Mouse (Mus musculus): ENCODE measurements around the gene Smtn. TPM values are rescaled to one million over a fixed set of nuclear protein-coding genes. Genes with fewer than 3 reads are reported as not detected.

Smtn gene
- total RNA-seq, 1 experiment = 17.3 TPM

GRCm38 (mm10) chr11:3566018-3566417, 25.6 kb upstream of the Smtn start:
- H3K4me3 ChIP-seq (ENCODE audit: insufficient read depth in 1 of 2, low read depth in 1 of 2, low read length in 2 of 2, poor library complexity in 1 of 2, severe bottlenecking in 1 of 2) = no peak overlapping the region
- H3K36me3 ChIP-seq (ENCODE audit: control insufficient read depth, insufficient read depth, low read length, poor library complexity, severe bottlenecking) = no peaks in the 10 kb centered on the region
- no peak for DNase-seq (ENCODE audit: low read depth, low spot score)
- no peak for TF ChIP-seq ZC3H11A (IDR thresholded peaks at IDR 0.05; ENCODE audit: borderline replicate concordance, low read depth, low read length)
- TF ChIP-seq HCFC1 (IDR thresholded peaks at IDR 0.05; ENCODE audit: borderline replicate concordance, insufficient read depth, low read length) = no peak
- no peak for TF ChIP-seq CHD2 (IDR thresholded peaks at IDR 0.05; ENCODE audit: low read depth, low read length)
- no peak for TF ChIP-seq ZNF384 (IDR thresholded peaks at IDR 0.05; ENCODE audit: low read depth, low read length)
- no peak for TF ChIP-seq MAFK (IDR thresholded peaks at IDR 0.05; ENCODE audit: insufficient read depth, low read depth, low read length)
- no peaks in the 10 kb centered on the region for H3K9me3 ChIP-seq (ENCODE audit: control insufficient read depth, insufficient read depth, low read depth, low read length)
- H3K9ac ChIP-seq (ENCODE audit: insufficient read depth, low read depth, low read length, poor library complexity, severe bottlenecking) = no peak overlapping the region
- H3K4me1 ChIP-seq (ENCODE audit: control insufficient read depth in 2 of 2, insufficient read depth in 2 of 2, low read length in 2 of 2, poor library complexity in 1 of 2) = no peaks in the 10 kb centered on the region
- in situ Hi-C loops (cut with MboI; ENCODE audit: low sequenced_read_pairs in 2 of 2, unreplicated experiment in 2 of 2) = no loop called here
- no peak overlapping the region for H3K27ac ChIP-seq (ENCODE audit: insufficient read depth, low read depth, low read length, poor library complexity, severe bottlenecking)

- TF ChIP-seq HCFC1 (IDR thresholded peaks at IDR 0.05; ENCODE audit: borderline replicate concordance, insufficient read depth, low read length) = no peak
- TF ChIP-seq MAFK (IDR thresholded peaks at IDR 0.05; ENCODE audit: insufficient read depth, low read depth, low read length) = no peak
- no peak for TF ChIP-seq ZNF384 (IDR thresholded peaks at IDR 0.05; ENCODE audit: low read depth, low read length)
- TF ChIP-seq ZC3H11A (IDR thresholded peaks at IDR 0.05; ENCODE audit: borderline replicate concordance, low read depth, low read length) = no peak
- TF ChIP-seq CHD2 (IDR thresholded peaks at IDR 0.05; ENCODE audit: low read depth, low read length) = no peak
- no peaks in the 10 kb centered on the region for H3K9me3 ChIP-seq (ENCODE audit: control insufficient read depth, insufficient read depth, low read depth, low read length)
- no peak overlapping the region for H3K9ac ChIP-seq (ENCODE audit: insufficient read depth, low read depth, low read length, poor library complexity, severe bottlenecking)
- H3K27ac ChIP-seq (ENCODE audit: insufficient read depth, low read depth, low read length, poor library complexity, severe bottlenecking) = no peak overlapping the region
- H3K4me3 ChIP-seq (ENCODE audit: insufficient read depth in 1 of 2, low read depth in 1 of 2, low read length in 2 of 2, poor library complexity in 1 of 2, severe bottlenecking in 1 of 2) = no peak overlapping the region
- no peak for DNase-seq (ENCODE audit: low read depth, low spot score)
- no peaks in the 10 kb centered on the region for H3K4me1 ChIP-seq (ENCODE audit: control insufficient read depth in 2 of 2, insufficient read depth in 2 of 2, low read length in 2 of 2, poor library complexity in 1 of 2)
- no peaks in the 10 kb centered on the region for H3K36me3 ChIP-seq (ENCODE audit: control insufficient read depth, insufficient read depth, low read length, poor library complexity, severe bottlenecking)
- in situ Hi-C loops (cut with MboI; ENCODE audit: low sequenced_read_pairs in 2 of 2, unreplicated experiment in 2 of 2) = no loop called here
These were observed 24.0 kb upstream of the Smtn start for GRCm38 (mm10) chr11:3564451-3564850.

GRCm38 (mm10) chr11:3563853-3564252, 23.4 kb upstream of the Smtn start:
- H3K36me3 ChIP-seq (ENCODE audit: control insufficient read depth, insufficient read depth, low read length, poor library complexity, severe bottlenecking) = no peaks in the 10 kb centered on the region
- no peak overlapping the region for H3K4me3 ChIP-seq (ENCODE audit: insufficient read depth in 1 of 2, low read depth in 1 of 2, low read length in 2 of 2, poor library complexity in 1 of 2, severe bottlenecking in 1 of 2)
- in situ Hi-C loops (cut with MboI; ENCODE audit: low sequenced_read_pairs in 2 of 2, unreplicated experiment in 2 of 2) = no loop called here
- no peak overlapping the region for H3K27ac ChIP-seq (ENCODE audit: insufficient read depth, low read depth, low read length, poor library complexity, severe bottlenecking)
- H3K4me1 ChIP-seq (ENCODE audit: control insufficient read depth in 2 of 2, insufficient read depth in 2 of 2, low read length in 2 of 2, poor library complexity in 1 of 2) = no peaks in the 10 kb centered on the region
- DNase-seq (ENCODE audit: low read depth, low spot score) = no peak
- no peak overlapping the region for H3K9ac ChIP-seq (ENCODE audit: insufficient read depth, low read depth, low read length, poor library complexity, severe bottlenecking)
- H3K9me3 ChIP-seq (ENCODE audit: control insufficient read depth, insufficient read depth, low read depth, low read length) = no peaks in the 10 kb centered on the region
- no peak for TF ChIP-seq HCFC1 (IDR thresholded peaks at IDR 0.05; ENCODE audit: borderline replicate concordance, insufficient read depth, low read length)
- TF ChIP-seq ZNF384 (IDR thresholded peaks at IDR 0.05; ENCODE audit: low read depth, low read length) = no peak
- TF ChIP-seq ZC3H11A (IDR thresholded peaks at IDR 0.05; ENCODE audit: borderline replicate concordance, low read depth, low read length) = no peak
- no peak for TF ChIP-seq MAFK (IDR thresholded peaks at IDR 0.05; ENCODE audit: insufficient read depth, low read depth, low read length)
- TF ChIP-seq CHD2 (IDR thresholded peaks at IDR 0.05; ENCODE audit: low read depth, low read length) = no peak

- Histone ChIP-seq H3K4me3 (ENCODE audit: insufficient read depth in 1 of 2, low read depth in 1 of 2, low read length in 2 of 2, poor library complexity in 1 of 2, severe bottlenecking in 1 of 2) (no peak overlapping the region), H3K36me3 (ENCODE audit: control insufficient read depth, insufficient read depth, low read length, poor library complexity, severe bottlenecking) (no peaks in the 10 kb centered on the region), H3K9ac (ENCODE audit: insufficient read depth, low read depth, low read length, poor library complexity, severe bottlenecking) (no peak overlapping the region), H3K27ac (ENCODE audit: insufficient read depth, low read depth, low read length, poor library complexity, severe bottlenecking) (no peak overlapping the region), H3K9me3 (ENCODE audit: control insufficient read depth, insufficient read depth, low read depth, low read length) (no peaks in the 10 kb centered on the region), H3K4me1 (ENCODE audit: control insufficient read depth in 2 of 2, insufficient read depth in 2 of 2, low read length in 2 of 2, poor library complexity in 1 of 2) (no peaks in the 10 kb centered on the region)
- no peak for TF ChIP-seq CHD2 (IDR thresholded peaks at IDR 0.05; ENCODE audit: low read depth, low read length)
- no peak for TF ChIP-seq ZC3H11A (IDR thresholded peaks at IDR 0.05; ENCODE audit: borderline replicate concordance, low read depth, low read length)
- no peak for TF ChIP-seq HCFC1 (IDR thresholded peaks at IDR 0.05; ENCODE audit: borderline replicate concordance, insufficient read depth, low read length)
- no peak for TF ChIP-seq MAFK (IDR thresholded peaks at IDR 0.05; ENCODE audit: insufficient read depth, low read depth, low read length)
- no peak for TF ChIP-seq ZNF384 (IDR thresholded peaks at IDR 0.05; ENCODE audit: low read depth, low read length)
- no peak for DNase-seq (ENCODE audit: low read depth, low spot score)
- in situ Hi-C loops (cut with MboI; ENCODE audit: low sequenced_read_pairs in 2 of 2, unreplicated experiment in 2 of 2) = no loop called here
These were observed 19.8 kb upstream of the Smtn start for GRCm38 (mm10) chr11:3560202-3560601.

GRCm38 (mm10) chr11:3557852-3558251, 17.4 kb upstream of the Smtn start:
- in situ Hi-C loops (cut with MboI; ENCODE audit: low sequenced_read_pairs in 2 of 2, unreplicated experiment in 2 of 2) = no loop called here
- no peak overlapping the region for H3K9ac ChIP-seq (ENCODE audit: insufficient read depth, low read depth, low read length, poor library complexity, severe bottlenecking)
- H3K27ac ChIP-seq (ENCODE audit: insufficient read depth, low read depth, low read length, poor library complexity, severe bottlenecking) = no peak overlapping the region
- H3K36me3 ChIP-seq (ENCODE audit: control insufficient read depth, insufficient read depth, low read length, poor library complexity, severe bottlenecking) = no peaks in the 10 kb centered on the region
- no peaks in the 10 kb centered on the region for H3K9me3 ChIP-seq (ENCODE audit: control insufficient read depth, insufficient read depth, low read depth, low read length)
- no peak for TF ChIP-seq ZC3H11A (IDR thresholded peaks at IDR 0.05; ENCODE audit: borderline replicate concordance, low read depth, low read length)
- TF ChIP-seq HCFC1 (IDR thresholded peaks at IDR 0.05; ENCODE audit: borderline replicate concordance, insufficient read depth, low read length) = no peak
- no peak overlapping the region for H3K4me3 ChIP-seq (ENCODE audit: insufficient read depth in 1 of 2, low read depth in 1 of 2, low read length in 2 of 2, poor library complexity in 1 of 2, severe bottlenecking in 1 of 2)
- no peak for DNase-seq (ENCODE audit: low read depth, low spot score)
- H3K4me1 ChIP-seq (ENCODE audit: control insufficient read depth in 2 of 2, insufficient read depth in 2 of 2, low read length in 2 of 2, poor library complexity in 1 of 2) = no peaks in the 10 kb centered on the region
